Mouse (Mus musculus) thymus, postnatal 10 days (tissue): ENCODE measurements around the gene Brpf1.

Experiments used
- DNase-seq, 2 experiments: peaks; one replicate each; pipeline ENCODE4 v3.0.0; 2021; ENCODE audit warnings: low spot score in 2 of 2

The Brpf1 gene

GRCm38 (mm10) chr6:113352820-113353219 is 45.9 kb downstream of the Brpf1 start:
- no peak for DNase-seq

GRCm38 (mm10) chr6:113353696-113354095 is 46.8 kb downstream of the Brpf1 start:
- DNase-seq = no peak

DNA sequence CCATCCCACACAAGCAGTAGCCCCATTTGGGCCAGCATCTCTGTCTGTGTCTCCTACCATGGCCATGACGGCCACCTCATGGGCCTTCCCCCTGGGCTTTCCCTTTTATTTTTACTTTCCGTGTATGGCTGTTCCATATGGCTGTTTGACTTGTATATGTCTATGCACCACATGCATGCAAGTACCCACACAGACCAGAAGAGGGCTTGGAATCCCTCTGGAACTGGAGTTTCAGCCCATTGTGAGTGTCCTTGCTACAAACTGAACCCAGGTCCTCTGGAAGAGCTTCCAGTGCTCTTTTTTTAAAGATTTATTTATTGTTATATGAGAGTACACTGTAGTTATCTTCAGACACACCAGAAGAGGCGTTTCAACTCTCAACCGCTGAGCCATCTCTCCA is 54.5 kb downstream of the Brpf1 start:
- no peak for DNase-seq

- no peak for DNase-seq
These were observed 55.3 kb downstream of the Brpf1 start for GRCm38 (mm10) chr6:113362241-113362640.

- DNase-seq = no peak
These were observed 57.7 kb downstream of the Brpf1 start for GRCm38 (mm10) chr6:113364518-113365135.

GRCm38 (mm10) chr6:113366639-113367038 is 59.7 kb downstream of the Brpf1 start:
- DNase-seq = no peak

GRCm38 (mm10) chr6:113367574-113367973 is 60.6 kb downstream of the Brpf1 start:
- DNase-seq = no peak

GRCm38 (mm10) chr6:113368124-113368523 is 61.2 kb downstream of the Brpf1 start:
- no peak for DNase-seq

DNA sequence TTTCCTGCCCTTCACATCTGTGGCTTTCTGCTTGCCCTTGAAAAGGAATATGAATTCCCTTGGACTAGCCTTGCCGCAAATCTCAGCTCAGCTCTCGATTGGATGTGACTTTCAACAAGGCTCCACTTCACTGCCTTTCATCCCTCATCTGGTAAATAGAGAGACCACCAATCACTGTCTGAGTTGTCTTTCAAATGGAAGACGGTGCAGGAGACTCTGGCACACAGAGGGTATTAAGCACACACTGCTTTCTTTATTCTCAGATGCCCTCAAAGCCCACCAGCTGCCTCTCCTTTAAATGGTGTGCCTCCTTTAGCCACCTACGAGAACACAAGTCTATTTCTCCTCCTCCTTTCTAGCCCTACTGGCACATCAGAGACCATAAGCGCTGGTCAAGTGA is 61.6 kb downstream of the Brpf1 start:
- DNase-seq = no peak

DNA sequence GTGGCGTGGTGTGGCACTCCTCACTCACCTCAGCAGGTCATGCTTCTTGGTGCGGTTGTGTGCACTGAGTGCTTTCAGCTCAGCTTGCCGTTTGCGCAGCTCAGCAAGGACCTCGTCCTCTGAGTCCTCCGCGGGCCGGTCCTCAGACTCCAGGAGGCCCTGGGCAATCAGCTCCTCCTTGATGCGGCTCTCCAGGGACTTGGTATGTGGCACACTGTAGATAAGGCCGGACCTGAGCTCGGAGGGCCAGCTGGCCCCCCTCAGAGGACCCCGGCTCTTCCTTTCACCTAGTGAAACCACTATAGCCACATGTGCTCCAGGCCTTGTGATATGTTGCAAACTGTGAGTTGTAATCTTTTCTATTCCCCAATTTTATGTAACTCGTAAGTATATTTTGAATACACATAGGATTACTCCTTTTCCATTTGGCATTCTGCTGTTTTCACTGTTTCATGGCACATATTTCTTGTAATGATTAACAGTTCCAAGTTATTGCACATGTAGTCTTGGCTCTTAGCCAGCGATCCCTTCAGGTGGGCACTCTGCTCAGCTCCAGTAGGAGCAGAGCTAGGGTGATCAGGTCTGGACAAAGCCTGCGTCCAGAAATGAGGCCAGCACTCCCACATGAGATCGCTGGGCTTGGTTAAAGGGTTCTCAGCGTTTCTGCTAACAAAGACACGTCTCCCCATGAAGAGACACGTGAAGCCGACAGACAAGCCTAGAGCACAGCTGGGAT is 63.4 kb downstream of the Brpf1 start:
- no peak for DNase-seq

GRCm38 (mm10) chr6:113373491-113373890 is 66.6 kb downstream of the Brpf1 start:
- DNase-seq = peak; percentile 25 to 30
